Mouse (Mus musculus): Measurements from ENCODE around the gene Nr2c1.

The Nr2c1 gene

GRCm38 (mm10) chr10:94140227-94140931 is 7.4 kb upstream of the Nr2c1 start:
- no peak for DNase-seq (ENCODE audit: low read depth, low spot score)

- no peak for DNase-seq (ENCODE audit: low read depth, low spot score)
These were observed 5.4 kb upstream of the Nr2c1 start for GRCm38 (mm10) chr10:94142427-94142826.

- DNase-seq (ENCODE audit: low read depth, low spot score) = no peak
These were observed 3.2 kb upstream of the Nr2c1 start for GRCm38 (mm10) chr10:94144581-94144980.

- no peak for DNase-seq (ENCODE audit: low read depth, low spot score)
These were observed 450 bp upstream of the Nr2c1 start for GRCm38 (mm10) chr10:94147391-94147755.

GRCm38 (mm10) chr10:94151488-94151887 is 3.7 kb downstream of the Nr2c1 start:
- DNase-seq (ENCODE audit: low read depth, low spot score) = no peak

GRCm38 (mm10) chr10:94153841-94154240 is 6.0 kb downstream of the Nr2c1 start:
- DNase-seq (ENCODE audit: low read depth, low spot score) = no peak

- no peak for DNase-seq (ENCODE audit: low read depth, low spot score)
These were observed 11.1 kb downstream of the Nr2c1 start for GRCm38 (mm10) chr10:94158962-94159361.

GRCm38 (mm10) chr10:94159406-94159805 is 11.6 kb downstream of the Nr2c1 start:
- no peak for DNase-seq (ENCODE audit: low read depth, low spot score)

- no peak for DNase-seq (ENCODE audit: low read depth, low spot score)
These were observed 13.4 kb downstream of the Nr2c1 start for GRCm38 (mm10) chr10:94161051-94161765.

GRCm38 (mm10) chr10:94162031-94162430 is 14.2 kb downstream of the Nr2c1 start:
- DNase-seq (ENCODE audit: low read depth, low spot score) = no peak

- DNase-seq (ENCODE audit: low read depth, low spot score) = no peak
These were observed 16.5 kb downstream of the Nr2c1 start for GRCm38 (mm10) chr10:94164104-94164845.

GRCm38 (mm10) chr10:94165426-94165825 is 17.6 kb downstream of the Nr2c1 start:
- DNase-seq (ENCODE audit: low read depth, low spot score) = no peak

GRCm38 (mm10) chr10:94167051-94167750 is 19.4 kb downstream of the Nr2c1 start:
- no peak for DNase-seq (ENCODE audit: low read depth, low spot score)

- no peak for DNase-seq (ENCODE audit: low read depth, low spot score)
These were observed 23.8 kb downstream of the Nr2c1 start for GRCm38 (mm10) chr10:94171440-94172130.

GRCm38 (mm10) chr10:94172137-94172536 is 24.3 kb downstream of the Nr2c1 start:
- no peak for DNase-seq (ENCODE audit: low read depth, low spot score)

- DNase-seq (ENCODE audit: low read depth, low spot score) = no peak
These were observed 24.9 kb downstream of the Nr2c1 start for GRCm38 (mm10) chr10:94172706-94173105.

GRCm38 (mm10) chr10:94174652-94175051 is 26.8 kb downstream of the Nr2c1 start:
- no peak for DNase-seq (ENCODE audit: low read depth, low spot score)

- DNase-seq (ENCODE audit: low read depth, low spot score) = no peak
These were observed 35.4 kb downstream of the Nr2c1 start for GRCm38 (mm10) chr10:94183199-94183598.

GRCm38 (mm10) chr10:94198482-94199405 is 50.9 kb downstream of the Nr2c1 start, which contains the start of gene Ndufa12:
Ndufa12 (plus strand) TSS chr10:94198720.
- DNase-seq (ENCODE audit: low read depth, low spot score) = peak; percentile 87

- no peak for DNase-seq (ENCODE audit: low read depth, low spot score)
These were observed 57.1 kb downstream of the Nr2c1 start for GRCm38 (mm10) chr10:94204973-94205372.

Data from WW6 (cell line).